Mouse (Mus musculus): ENCODE results near the gene Frmd4b.
A peak's percentile ranks its signal among the peaks of the same experiment; 100 is the strongest.

The Frmd4b gene

GRCm38 (mm10) chr6:97617266-97617743 is at the start of gene Frmd4b:
TSS of gene Frmd4b (minus strand) at chr6:97617541.
- DNase-seq = peak in 1 of 2 experiments; percentile 7

DNA sequence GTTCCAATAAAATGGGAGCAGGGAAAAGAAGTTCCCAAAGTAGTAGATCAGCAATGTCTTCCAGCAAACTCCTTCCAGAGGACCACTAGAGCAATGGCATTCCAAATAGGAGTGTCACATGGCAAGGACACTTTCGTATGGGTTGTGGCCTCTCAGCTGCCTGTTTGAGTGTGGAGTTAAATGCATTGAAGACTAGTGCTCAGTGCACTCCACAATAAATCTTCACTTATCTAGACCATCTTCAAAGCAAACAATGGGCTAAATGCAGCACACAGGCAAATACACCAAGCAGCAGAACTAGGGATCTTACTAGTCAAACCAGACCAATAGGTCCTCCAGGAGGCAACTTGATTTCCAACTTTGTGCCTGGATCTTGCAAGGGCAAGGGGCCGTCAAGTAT is 49.1 kb upstream of the Frmd4b start:
- DNase-seq = no peak

DNA sequence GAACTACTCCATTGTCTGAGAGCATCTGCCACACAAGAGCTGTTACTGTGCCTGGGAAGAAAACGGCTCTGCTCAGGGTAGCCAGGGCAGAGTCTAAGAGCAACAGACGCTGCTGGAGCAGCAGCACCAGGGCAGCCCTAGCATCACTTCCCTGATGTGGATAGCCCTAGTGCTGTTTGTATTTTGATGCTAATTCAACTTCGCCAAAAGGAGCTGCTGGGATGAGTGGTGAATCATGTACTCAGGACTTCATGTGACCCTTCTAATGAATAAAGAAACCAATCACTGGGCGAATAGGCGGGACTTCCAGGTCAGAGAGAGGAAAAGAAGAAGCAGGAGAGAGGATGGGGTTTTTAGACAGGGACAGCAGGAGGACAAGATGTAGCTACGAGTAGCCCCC is 41.6 kb upstream of the Frmd4b start:
- no peak for DNase-seq

GRCm38 (mm10) chr6:97655986-97656385 is 38.6 kb upstream of the Frmd4b start:
- no peak for DNase-seq

GRCm38 (mm10) chr6:97647501-97647900 is 30.2 kb upstream of the Frmd4b start:
- no peak for DNase-seq

DNA sequence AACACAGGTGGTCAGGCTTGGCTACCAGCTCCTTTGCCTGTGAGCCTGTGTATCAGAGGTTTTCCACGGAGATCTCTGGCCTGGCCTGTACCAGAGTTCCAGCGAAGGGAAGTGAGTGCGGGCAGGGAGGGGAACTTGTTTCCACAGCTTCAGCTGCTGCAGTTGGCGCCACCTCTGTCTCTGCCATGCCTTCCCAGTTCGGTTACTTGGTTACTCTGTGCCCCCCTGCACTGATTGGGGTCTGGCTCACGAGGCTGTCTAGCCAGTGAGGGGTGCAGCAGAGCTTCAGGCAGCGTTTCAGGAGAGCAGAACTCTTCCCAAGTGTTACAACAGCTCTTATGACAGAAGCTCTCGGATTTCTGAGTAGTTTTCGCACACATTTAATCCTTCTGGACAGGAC is 6.0 kb upstream of the Frmd4b start:
- no peak for DNase-seq

DNA sequence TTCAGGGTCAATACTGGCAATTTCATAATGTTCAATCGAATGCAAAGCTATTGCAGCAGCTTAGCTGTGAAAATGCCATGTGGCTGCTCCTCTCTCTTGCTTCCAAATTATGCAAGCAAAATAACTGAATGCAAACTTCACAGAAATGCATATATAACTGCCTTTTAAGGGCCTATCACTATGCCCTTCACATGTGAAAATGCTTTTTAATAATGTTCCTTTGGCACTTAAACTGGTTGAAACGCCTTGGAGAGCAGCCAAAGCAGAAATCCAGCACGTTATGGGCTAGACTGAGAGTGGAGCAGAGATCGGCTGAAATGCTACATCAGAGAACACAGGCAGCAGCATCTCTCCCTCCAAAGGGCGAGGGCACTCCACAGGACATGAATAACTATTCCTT is 4.9 kb upstream of the Frmd4b start:
- DNase-seq = no peak

GRCm38 (mm10) chr6:97617774-97618173 is 433 bp upstream of the Frmd4b start:
- DNase-seq = no peak

DNA sequence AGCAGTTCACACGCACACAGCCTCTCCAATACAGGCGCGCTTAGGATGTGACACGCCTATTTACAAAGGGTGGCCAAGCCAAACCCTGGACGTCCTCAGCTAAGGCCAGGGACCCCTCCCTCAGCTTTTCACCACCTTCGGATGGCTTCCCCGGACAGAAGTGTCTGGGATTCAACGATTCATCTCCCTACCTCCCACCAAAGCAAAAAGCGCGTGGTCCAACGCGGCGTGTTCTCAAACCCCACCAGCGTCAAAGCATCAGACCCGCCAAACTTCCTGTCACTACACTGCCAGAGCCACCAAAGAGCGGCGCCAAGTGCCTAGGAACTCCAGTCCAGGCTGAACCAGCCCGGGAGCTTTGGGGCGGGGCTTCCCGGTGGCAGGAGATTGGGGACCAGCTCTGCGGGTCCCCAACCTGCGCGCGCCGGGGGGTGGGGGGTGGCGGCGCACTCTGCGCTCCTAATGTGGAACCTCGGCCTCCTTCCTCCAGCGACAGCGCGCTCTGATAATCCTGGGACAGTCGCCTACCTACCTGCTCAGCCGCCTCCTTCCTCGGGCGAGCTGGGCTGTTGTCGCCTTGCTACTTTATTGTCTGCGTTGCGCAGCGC is 579 bp downstream of the Frmd4b start:
- DNase-seq = peak in 1 of 2 experiments; percentile 6

- no peak for DNase-seq
Observed at GRCm38 (mm10) chr6:97615901-97616461, 1.4 kb downstream of the Frmd4b start.

GRCm38 (mm10) chr6:97614179-97614578 is 3.2 kb downstream of the Frmd4b start:
- no peak for DNase-seq

GRCm38 (mm10) chr6:97612861-97613260 is 4.5 kb downstream of the Frmd4b start:
- no peak for DNase-seq

GRCm38 (mm10) chr6:97610051-97610450 is 7.3 kb downstream of the Frmd4b start:
- DNase-seq = no peak

- DNase-seq = no peak
Observed at GRCm38 (mm10) chr6:97607646-97608045, 9.7 kb downstream of the Frmd4b start.

DNA sequence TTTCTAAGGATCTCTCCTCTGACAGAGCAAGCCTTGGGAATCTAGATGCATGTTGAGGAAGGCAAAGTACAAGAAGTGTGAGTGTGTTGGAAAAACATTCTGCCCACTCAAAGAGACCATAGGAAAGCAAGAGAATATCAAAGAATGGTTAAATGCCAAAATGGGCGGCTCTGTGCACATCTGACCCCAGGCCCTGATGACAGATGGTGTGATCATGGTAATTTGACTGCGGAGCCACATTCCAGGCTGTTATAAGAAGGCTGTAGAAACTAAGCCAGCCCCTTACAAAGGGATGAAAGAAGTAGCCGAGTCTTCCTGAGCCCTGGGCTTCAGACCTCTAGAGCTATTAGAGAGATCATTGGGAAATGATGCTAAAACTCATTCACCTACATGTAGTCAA is 22.1 kb downstream of the Frmd4b start:
- no peak for DNase-seq

- DNase-seq = no peak
Observed at GRCm38 (mm10) chr6:97594589-97594988, 22.8 kb downstream of the Frmd4b start.

DNA sequence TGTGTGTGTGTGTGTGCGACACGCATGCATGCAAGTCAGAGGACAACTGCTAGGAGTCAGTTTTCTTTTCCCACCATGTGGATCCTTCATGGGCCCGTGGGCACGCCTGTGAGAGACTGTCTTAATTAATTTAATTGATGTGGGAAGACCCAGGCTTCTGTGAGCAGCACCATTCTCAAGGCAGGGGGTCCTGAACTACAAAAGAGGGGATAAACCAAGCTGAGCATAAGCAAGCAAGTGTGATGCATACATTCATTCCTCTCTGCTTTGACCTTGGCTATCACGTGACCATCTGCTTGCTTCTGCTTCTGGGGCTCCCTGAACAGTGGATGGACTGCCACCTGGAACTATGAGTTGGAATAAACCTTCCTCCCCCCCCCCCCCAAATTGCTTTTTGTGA is 27.1 kb downstream of the Frmd4b start:
- DNase-seq = no peak

- DNase-seq = no peak
Observed at GRCm38 (mm10) chr6:97589581-97589980, 27.8 kb downstream of the Frmd4b start.

DNA sequence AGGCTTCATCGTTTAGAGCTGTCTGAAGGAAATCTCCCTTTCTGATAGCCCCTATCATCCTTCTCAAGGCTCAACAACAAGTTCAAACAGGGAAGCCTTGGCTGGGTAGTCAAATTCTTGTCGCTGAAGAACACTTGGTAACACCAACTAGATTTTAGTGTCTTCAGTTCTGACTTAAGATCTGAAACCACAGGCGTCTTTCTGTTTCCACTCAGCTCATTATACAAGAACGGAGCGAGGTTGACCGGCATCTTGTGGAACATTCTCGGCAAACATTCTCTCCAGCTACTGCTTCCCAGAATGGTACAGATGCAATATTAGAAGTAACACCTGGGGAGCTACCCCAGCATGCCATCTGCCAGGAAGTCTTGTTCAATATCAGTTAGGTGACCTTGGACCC is 28.3 kb downstream of the Frmd4b start:
- DNase-seq = no peak

DNA sequence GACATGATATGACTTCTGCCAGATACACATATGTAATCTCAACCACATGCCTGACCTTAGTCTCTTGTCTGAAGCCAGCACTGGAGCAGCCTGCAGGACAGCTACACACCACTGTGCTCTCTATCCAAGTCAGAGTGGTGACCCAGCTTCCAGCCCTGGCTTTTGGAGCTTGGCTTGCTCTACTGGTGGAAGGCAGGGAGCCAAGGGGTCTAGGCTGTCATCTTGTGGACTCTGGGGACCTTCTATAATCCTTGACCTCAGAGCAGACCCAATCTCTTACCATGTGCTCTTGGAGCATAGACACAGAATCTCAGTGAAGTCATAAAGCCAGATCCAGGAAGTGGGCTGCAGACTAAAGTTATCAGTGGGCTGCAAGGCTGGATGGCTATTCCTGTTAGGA is 30.7 kb downstream of the Frmd4b start:
- DNase-seq = no peak

GRCm38 (mm10) chr6:97586024-97586423 is 31.3 kb downstream of the Frmd4b start:
- no peak for DNase-seq

DNA sequence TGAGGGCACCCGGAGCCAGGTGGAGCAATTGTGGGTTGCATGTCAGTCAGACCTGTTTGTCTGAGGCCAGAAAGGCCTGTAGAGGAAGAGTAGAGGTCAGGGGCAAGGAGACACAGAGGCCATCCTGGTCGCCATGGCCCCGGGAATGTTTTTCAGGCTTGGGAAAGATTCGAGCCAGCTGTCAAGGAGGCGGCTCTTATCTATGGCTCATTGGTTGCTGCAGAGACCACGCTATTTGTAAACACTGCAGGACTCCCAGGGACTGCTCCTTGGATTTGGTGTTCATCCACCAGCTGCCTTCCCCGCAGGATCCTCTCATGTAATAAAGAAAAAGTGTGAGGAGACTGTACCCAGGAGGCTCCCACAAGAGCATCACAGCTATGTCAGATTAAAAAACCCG is 34.6 kb downstream of the Frmd4b start:
- DNase-seq = no peak

GRCm38 (mm10) chr6:97581941-97582340 is 35.4 kb downstream of the Frmd4b start:
- no peak for DNase-seq

DNA sequence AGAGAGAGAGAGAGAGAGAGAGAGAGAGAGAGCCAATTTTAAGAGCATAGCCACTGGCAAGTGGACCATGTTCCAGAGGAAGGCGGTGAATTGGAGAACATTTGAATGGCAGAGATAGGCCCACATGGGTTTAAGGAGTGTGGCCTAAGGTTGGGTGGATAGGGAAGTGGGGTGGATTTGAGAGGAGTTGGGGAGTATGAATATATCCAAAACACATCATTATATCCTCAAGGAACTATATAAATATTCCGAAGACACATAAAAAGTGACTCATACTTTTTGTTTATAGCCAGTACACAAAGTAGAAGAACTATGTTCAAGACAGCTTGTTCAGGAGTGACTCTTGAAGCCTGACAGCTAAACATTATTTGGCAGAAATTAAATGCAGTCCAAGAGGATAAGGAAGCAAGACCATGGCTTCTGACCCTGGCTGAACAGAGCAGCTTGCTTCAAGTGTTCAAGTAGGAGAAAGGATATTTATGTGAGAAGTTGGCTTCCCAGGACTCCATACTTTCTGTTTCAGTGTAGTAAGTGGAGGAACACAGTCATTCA is 36.8 kb downstream of the Frmd4b start:
- no peak for DNase-seq

- DNase-seq = no peak
Observed at GRCm38 (mm10) chr6:97579704-97580103, 37.6 kb downstream of the Frmd4b start.

Measured in thymus, postnatal 36 days (tissue).